Mouse (Mus musculus) MEL (cell line): Measurements from ENCODE around the gene Egfr. TPM values are rescaled to one million over a fixed set of nuclear protein-coding genes. Genes with fewer than 3 reads are reported as not detected.

Experiments
- DNase-seq: peaks from one replicate; pipeline ENCODE4 v3.0.0; 2011; ENCODE audit warnings: low read depth, low spot score
- H3K27ac ChIP-seq: 2 replicates; pipeline ENCODE4 v1.5.1; 2012; ENCODE audit warnings: low read depth, mild to moderate bottlenecking, control low read depth, low read length, moderate library complexity; ENCODE audit not compliant: control insufficient read depth
- H3K27me3 ChIP-seq, 2 experiments: fragments of 150-350 bp in 1 of 2; sonication (generic) in 1 of 2; 2 replicates each; pipeline ENCODE4 v1.6.1; 2012; ENCODE audit warnings: low read length in 2 of 2, mild to moderate bottlenecking in 2 of 2, improper control_type of control experiment in 1 of 2, moderate library complexity in 1 of 2; ENCODE audit not compliant: insufficient read depth in 2 of 2, control insufficient read depth in 1 of 2
- H3K36me3 ChIP-seq, 2 experiments: 2 replicates each; pipeline ENCODE4 v1.6.1; 2012 to 2014; ENCODE audit warnings: low read length in 2 of 2, improper control_type of control experiment in 1 of 2, inconsistent platforms in 1 of 2, mild to moderate bottlenecking in 1 of 2; ENCODE audit not compliant: insufficient read depth in 2 of 2, control insufficient read depth in 1 of 2
- H3K4me1 ChIP-seq, 2 experiments: fragments of 150-350 bp in 1 of 2; sonication (generic) in 1 of 2; 2 replicates each; pipeline ENCODE4 v1.6.1; 2012; ENCODE audit warnings: low read length in 2 of 2, improper control_type of control experiment in 1 of 2, mild to moderate bottlenecking in 1 of 2; ENCODE audit not compliant: insufficient read depth in 2 of 2, control insufficient read depth in 1 of 2
- H3K4me3 ChIP-seq, 2 experiments: fragments of 150-350 bp in 1 of 2; sonication (generic) in 1 of 2; 2 replicates each; pipeline ENCODE4 v1.5.1; 2012; ENCODE audit warnings: low read depth in 2 of 2, low read length in 2 of 2, mild to moderate bottlenecking in 2 of 2, moderate library complexity in 2 of 2, control low read depth in 1 of 2, improper control_type of control experiment in 1 of 2; ENCODE audit not compliant: control insufficient read depth in 1 of 2, insufficient read depth in 1 of 2
- H3K79me2 ChIP-seq: 2 replicates; pipeline ENCODE4 v1.6.1; 2012; ENCODE audit warnings: mild to moderate bottlenecking, low read length, moderate library complexity; ENCODE audit not compliant: control insufficient read depth, poor library complexity, insufficient read depth
- H3K9ac ChIP-seq: 2 replicates; pipeline ENCODE4 v1.6.1; 2012; ENCODE audit warnings: low read depth, mild to moderate bottlenecking, control low read depth, low read length, moderate library complexity; ENCODE audit not compliant: control insufficient read depth, poor library complexity, severe bottlenecking
- H3K9me3 ChIP-seq: fragments of 150-350 bp; sonication (generic); replicated peaks from 2 replicates; pipeline ENCODE4 v1.6.1; 2012; ENCODE audit warnings: mild to moderate bottlenecking, low read length, improper control_type of control experiment, moderate library complexity; ENCODE audit not compliant: insufficient read depth
- BHLHE40 ChIP-seq: IDR thresholded peaks from 2 replicates; pipeline ENCODE4 v1.6.1; 2012; ENCODE audit warnings: low read depth, mild to moderate bottlenecking, inconsistent platforms, low read length, improper control_type of control experiment, borderline replicate concordance
- CTCF ChIP-seq, 3 experiments: IDR thresholded peaks in 2 of 3; conservative IDR thresholded peaks in 1 of 3; 2 replicates each; pipeline ENCODE4 v1.5.1; 2011 to 2012; ENCODE audit warnings: low read length in 3 of 3, low read depth in 2 of 3, mild to moderate bottlenecking in 2 of 3, improper control_type of control experiment in 1 of 3, inconsistent platforms in 1 of 3, mixed read lengths in 1 of 3, moderate library complexity in 1 of 3; ENCODE audit not compliant: control insufficient read depth in 1 of 3, insufficient read depth in 1 of 3, poor library complexity in 1 of 3, severe bottlenecking in 1 of 3
- E2F4 ChIP-seq: IDR thresholded peaks from 2 replicates; pipeline ENCODE4 v1.6.1; 2011; ENCODE audit warnings: low read depth, low read length, improper control_type of control experiment, borderline replicate concordance
- ELF1 ChIP-seq: IDR thresholded peaks from 2 replicates; pipeline ENCODE4 v1.6.1; 2014; ENCODE audit warnings: low read depth, mild to moderate bottlenecking, inconsistent platforms, low read length, improper control_type of control experiment, moderate library complexity
- GABPA ChIP-seq: IDR thresholded peaks from 2 replicates; pipeline ENCODE4 v1.6.1; 2012; ENCODE audit warnings: low read depth, mild to moderate bottlenecking, inconsistent platforms, low read length, improper control_type of control experiment, moderate library complexity
- GATA1 ChIP-seq: IDR thresholded peaks from 2 replicates; pipeline ENCODE4 v1.6.1; 2011; ENCODE audit warnings: low read depth, low read length, improper control_type of control experiment
- JUND ChIP-seq: IDR thresholded peaks from 2 replicates; pipeline ENCODE4 v1.6.1; 2011; ENCODE audit warnings: low read depth, mild to moderate bottlenecking, improper control_type of control experiment, low read length
- KAT2A ChIP-seq: conservative IDR thresholded peaks from 2 replicates; pipeline ENCODE4 v1.6.1; 2012; ENCODE audit warnings: low read depth, low read length, improper control_type of control experiment, inconsistent platforms
- MAX ChIP-seq: IDR thresholded peaks from 2 replicates; pipeline ENCODE4 v1.6.1; 2011; ENCODE audit warnings: low read length, improper control_type of control experiment
- MEF2A ChIP-seq: IDR thresholded peaks from 2 replicates; pipeline ENCODE4 v1.6.1; 2014; ENCODE audit warnings: low read depth, mild to moderate bottlenecking, inconsistent platforms, low read length, improper control_type of control experiment; ENCODE audit not compliant: poor library complexity, insufficient replicate concordance, severe bottlenecking; ENCODE audit errors: extremely low read depth
- MYC ChIP-seq: IDR thresholded peaks from 2 replicates; pipeline ENCODE4 v1.6.1; 2011; ENCODE audit warnings: low read depth, mild to moderate bottlenecking, low read length, improper control_type of control experiment, moderate library complexity
- NELFE ChIP-seq: IDR thresholded peaks from 2 replicates; pipeline ENCODE4 v1.6.1; 2011; ENCODE audit warnings: low read depth, low read length, improper control_type of control experiment
- POLR2AphosphoS5 ChIP-seq: IDR thresholded peaks from 2 replicates; pipeline ENCODE4 v1.6.1; 2012; ENCODE audit warnings: low read depth, borderline replicate concordance, mild to moderate bottlenecking, inconsistent platforms, low read length, moderate library complexity, mixed read lengths
- RAD21 ChIP-seq: IDR thresholded peaks from 2 replicates; pipeline ENCODE4 v1.6.1; 2011; ENCODE audit warnings: mild to moderate bottlenecking, low read depth, low read length, improper control_type of control experiment
- RCOR1 ChIP-seq: IDR thresholded peaks from 2 replicates; pipeline ENCODE4 v1.6.1; 2012; ENCODE audit warnings: low read depth, mild to moderate bottlenecking, inconsistent platforms, low read length, improper control_type of control experiment
- SMC3 ChIP-seq: IDR thresholded peaks from 2 replicates; pipeline ENCODE4 v1.6.1; 2011; ENCODE audit warnings: low read depth, low read length, improper control_type of control experiment
- TCF12 ChIP-seq: IDR thresholded peaks from 2 replicates; pipeline ENCODE4 v1.6.1; 2014; ENCODE audit warnings: low read depth, mild to moderate bottlenecking, inconsistent platforms, low read length, improper control_type of control experiment, moderate library complexity
- USF2 ChIP-seq, 2 experiments: IDR thresholded peaks; 2 replicates each; pipeline ENCODE4 v1.6.1; 2011 to 2012; ENCODE audit warnings: improper control_type of control experiment in 2 of 2, low read length in 2 of 2, borderline replicate concordance in 1 of 2, inconsistent platforms in 1 of 2, low read depth in 1 of 2, mild to moderate bottlenecking in 1 of 2; ENCODE audit not compliant: insufficient read depth in 1 of 2
- ZC3H11A ChIP-seq: IDR thresholded peaks from 2 replicates; pipeline ENCODE4 v1.6.1; 2012; ENCODE audit warnings: low read depth, mild to moderate bottlenecking, inconsistent platforms, low read length, improper control_type of control experiment
- ZKSCAN1 ChIP-seq: IDR thresholded peaks from 2 replicates; pipeline ENCODE4 v1.6.1; 2012; ENCODE audit warnings: low read depth, mild to moderate bottlenecking, inconsistent platforms, low read length, improper control_type of control experiment, moderate library complexity
- ZNF384 ChIP-seq: IDR thresholded peaks from 2 replicates; pipeline ENCODE4 v1.6.1; 2012; ENCODE audit warnings: low read depth, mild to moderate bottlenecking, inconsistent platforms, low read length, improper control_type of control experiment
- polyA plus RNA-seq, 2 experiments: library from polyadenylated mRNA; stranded (reverse) in 1 of 2; unstranded in 1 of 2; fragments of >175 nt in 1 of 2; fragments of >200 nt in 1 of 2; gene quantifications; 2 replicates each; pipeline versions ENCODE4 v1.2.1 to v1.2.4; 2012; ENCODE audit warnings: low replicate concordance in 2 of 2, low read depth in 1 of 2; ENCODE audit not compliant: insufficient read length in 2 of 2, insufficient read depth in 1 of 2, missing spikeins in 1 of 2
- total RNA-seq: library from RNA; depleted of rRNA; stranded (reverse); fragments of 300-350 nt; gene quantifications from 2 replicates; pipeline ENCODE4 v1.2.3, GENCODE M21; 2012

The Egfr gene
- total and polyA plus RNA-seq, 3 experiments, result not detected

GRCm38 (mm10) chr11:16932159-16932558 lies 180.2 kb downstream of the Egfr start:
- no peak for DNase-seq
- no peaks in the 10 kb centered on the region for H3K36me3 ChIP-seq
- no peaks in the 10 kb centered on the region for H3K4me1 ChIP-seq
- no peak overlapping the region for H3K4me3 ChIP-seq
- no peak overlapping the region for H3K9ac ChIP-seq
- no peak overlapping the region for H3K27ac ChIP-seq
- no peaks in the 10 kb centered on the region for H3K9me3 ChIP-seq
- TF ChIP-seq USF2 (IDR thresholded peaks at IDR 0.05; ENCODE audit: borderline replicate concordance in 1 of 2, insufficient read depth in 1 of 2, low read depth in 1 of 2, low read length in 2 of 2) (no peak), SMC3 (no peak), NELFE (no peak), GABPA (no peak), E2F4 (no peak), ZKSCAN1 (no peak), JUND (no peak), ELF1 (no peak), CTCF (IDR thresholded peaks at IDR 0.05 in 2 of 3, conservative IDR thresholded peaks at IDR 0.05 in 1 of 3; ENCODE audit: control insufficient read depth in 1 of 3, insufficient read depth in 1 of 3, low read depth in 2 of 3, low read length in 3 of 3, poor library complexity in 1 of 3, severe bottlenecking in 1 of 3) (no peak), MAX (no peak), TCF12 (no peak), BHLHE40 (no peak), GATA1 (no peak), MEF2A (no peak), ZNF384 (no peak), ZC3H11A (no peak)
- TF ChIP-seq, all 39 proteins: peak for 0
- Histone ChIP-seq H3K79me2 (no peaks in the 10 kb centered on the region), H3K27me3 (no peaks in the 10 kb centered on the region; a peak in 1 of 4 replicates)

GRCm38 (mm10) chr11:16935577-16936236 lies 183.7 kb downstream of the Egfr start:
- no peak for DNase-seq
- Histone ChIP-seq H3K9me3 (no peaks in the 10 kb centered on the region), H3K36me3 (no peaks in the 10 kb centered on the region), H3K9ac (no peak overlapping the region), H3K27me3 (no peaks in the 10 kb centered on the region; a peak in 1 of 4 replicates), H3K4me3 (no peak overlapping the region), H3K4me1 (no peaks in the 10 kb centered on the region), H3K79me2 (no peaks in the 10 kb centered on the region), H3K27ac (no peak overlapping the region)
- TF ChIP-seq E2F4 (no peak), POLR2AphosphoS5 (no peak), RAD21 (no peak), MYC (no peak), USF2 (IDR thresholded peaks at IDR 0.05; ENCODE audit: borderline replicate concordance in 1 of 2, insufficient read depth in 1 of 2, low read depth in 1 of 2, low read length in 2 of 2) (no peak), NELFE (no peak), KAT2A (no peak), RCOR1 (no peak), ZNF384 (no peak), ZC3H11A (no peak)
